Mouse (Mus musculus): ENCODE data around the gene Cyp46a1. TPM values are rescaled to one million over a fixed set of nuclear protein-coding genes. Genes with fewer than 3 reads are reported as not detected.

Gene Cyp46a1
- polyA plus RNA-seq (2012; rRNA removed): 377 and 384 TPM in 2 replicates

- peak; percentile 99 to 100 for DNase-seq (ENCODE audit: extremely low spot score in 1 of 2, low spot score in 1 of 2)
These were observed at the start of gene Cyp46a1 for GRCm38 (mm10) chr12:108333895-108334445. Gene Cyp46a1 (plus strand): TSS chr12:108334381.

DNA sequence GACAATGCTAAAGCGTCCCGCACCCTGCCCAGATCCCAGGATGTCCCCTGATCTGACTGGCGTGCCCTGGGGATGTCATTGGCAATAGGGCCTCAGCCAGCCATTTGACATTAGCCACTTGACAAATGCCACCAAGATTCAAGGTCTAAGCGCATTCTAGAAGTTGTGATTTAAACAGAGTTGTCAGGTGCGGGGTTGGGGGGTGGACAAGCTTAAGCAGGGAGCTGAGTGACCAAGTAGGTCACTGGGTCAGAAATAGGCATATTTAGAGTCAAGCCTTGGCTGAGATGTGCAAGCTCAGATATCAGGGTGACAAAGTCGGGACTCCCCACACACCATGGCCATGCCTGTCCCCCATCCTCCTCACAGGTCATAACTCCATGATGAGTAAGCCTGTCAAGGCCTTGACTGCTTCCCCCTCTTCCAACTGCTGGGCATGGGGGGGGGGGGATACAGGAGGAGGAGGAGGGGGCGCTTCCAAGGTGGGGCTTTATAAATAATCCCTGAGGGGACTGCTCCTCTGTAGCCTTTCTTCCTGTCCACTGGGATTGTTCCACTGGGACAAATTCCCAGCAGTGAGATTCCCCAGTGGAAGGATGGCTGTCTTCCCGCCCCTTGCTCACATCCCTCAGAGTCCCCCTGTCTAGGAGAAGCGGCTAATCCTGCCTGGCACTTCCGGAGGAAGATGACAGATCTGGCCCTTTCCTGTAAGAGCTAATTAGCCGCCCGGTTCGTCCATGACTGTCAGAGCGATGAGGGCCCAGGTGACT, 49.5 kb upstream of the Cyp46a1 start:
- no peak for DNase-seq (ENCODE audit: extremely low spot score in 1 of 2, low spot score in 1 of 2)

DNA sequence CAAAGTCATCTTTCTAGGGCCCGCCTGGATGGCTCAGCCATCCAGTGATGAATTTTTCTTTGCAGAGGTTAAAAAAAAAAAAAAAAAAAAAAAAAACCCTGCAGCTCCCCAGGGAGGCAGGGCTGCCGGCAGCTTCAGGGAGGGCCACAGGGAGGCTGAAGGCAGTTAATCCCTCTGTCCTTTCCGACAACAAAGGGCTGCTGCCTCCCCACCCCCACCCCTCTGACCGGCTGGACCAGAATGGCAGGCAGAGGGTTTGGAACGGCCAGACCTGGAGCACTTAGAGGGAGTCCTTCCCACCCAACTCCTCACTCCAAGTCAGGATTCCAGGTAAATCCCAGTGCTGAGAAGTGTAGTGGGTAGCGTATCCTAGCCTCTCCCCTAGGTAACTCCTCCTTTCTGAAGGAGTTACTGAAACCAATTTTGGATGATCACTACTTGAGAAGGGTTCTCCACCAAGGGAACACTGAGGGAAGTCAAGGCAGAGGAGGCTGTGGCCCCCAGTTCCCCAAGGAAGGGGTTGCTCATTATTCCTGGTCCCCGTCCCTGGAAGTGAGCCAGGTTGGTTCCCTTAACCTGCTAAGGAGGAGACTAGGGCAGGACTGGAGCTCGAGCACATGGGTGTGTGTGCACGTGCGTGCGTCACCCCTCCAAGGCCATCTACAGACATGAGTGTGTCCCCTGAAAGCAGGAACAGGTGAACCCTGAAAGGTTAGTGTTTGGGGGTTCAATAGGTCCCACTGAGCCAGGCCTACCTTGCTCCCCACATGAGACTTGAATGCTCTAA, 48.8 kb upstream of the Cyp46a1 start:
- no peak for DNase-seq (ENCODE audit: extremely low spot score in 1 of 2, low spot score in 1 of 2)

DNA sequence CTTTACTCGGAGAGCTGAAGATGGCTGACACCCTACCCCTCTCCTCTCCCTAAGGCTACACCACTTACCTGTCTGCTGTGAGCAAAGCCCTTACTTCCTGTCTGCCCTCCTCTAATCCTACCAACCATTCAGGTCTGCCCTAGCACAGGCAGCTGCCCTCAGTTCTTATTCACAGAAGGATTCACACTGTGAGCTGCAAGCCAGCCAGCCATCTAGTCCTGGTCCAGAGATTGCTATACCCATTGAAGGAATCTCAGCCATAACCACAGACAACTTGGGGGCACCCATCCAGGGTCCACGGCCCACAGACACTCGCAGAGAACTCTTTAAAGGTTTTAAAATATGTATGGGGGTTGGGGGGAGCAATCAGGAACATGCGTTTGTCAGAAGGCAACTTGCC, 47.8 kb upstream of the Cyp46a1 start:
- DNase-seq (ENCODE audit: extremely low spot score in 1 of 2, low spot score in 1 of 2): no peak

- DNase-seq (ENCODE audit: extremely low spot score in 1 of 2, low spot score in 1 of 2): no peak
These were observed 47.2 kb upstream of the Cyp46a1 start for GRCm38 (mm10) chr12:108287011-108287410.

- DNase-seq (ENCODE audit: extremely low spot score in 1 of 2, low spot score in 1 of 2): no peak
These were observed 45.9 kb upstream of the Cyp46a1 start for GRCm38 (mm10) chr12:108288127-108288880.

GRCm38 (mm10) chr12:108292419-108292818, 41.8 kb upstream of the Cyp46a1 start:
- no peak for DNase-seq (ENCODE audit: extremely low spot score in 1 of 2, low spot score in 1 of 2)

GRCm38 (mm10) chr12:108292957-108293356, 41.2 kb upstream of the Cyp46a1 start:
- peak; percentile 59 to 86 for DNase-seq (ENCODE audit: extremely low spot score in 1 of 2, low spot score in 1 of 2)

- no peak for DNase-seq (ENCODE audit: extremely low spot score in 1 of 2, low spot score in 1 of 2)
These were observed 39.6 kb upstream of the Cyp46a1 start for GRCm38 (mm10) chr12:108294620-108295019.

DNA sequence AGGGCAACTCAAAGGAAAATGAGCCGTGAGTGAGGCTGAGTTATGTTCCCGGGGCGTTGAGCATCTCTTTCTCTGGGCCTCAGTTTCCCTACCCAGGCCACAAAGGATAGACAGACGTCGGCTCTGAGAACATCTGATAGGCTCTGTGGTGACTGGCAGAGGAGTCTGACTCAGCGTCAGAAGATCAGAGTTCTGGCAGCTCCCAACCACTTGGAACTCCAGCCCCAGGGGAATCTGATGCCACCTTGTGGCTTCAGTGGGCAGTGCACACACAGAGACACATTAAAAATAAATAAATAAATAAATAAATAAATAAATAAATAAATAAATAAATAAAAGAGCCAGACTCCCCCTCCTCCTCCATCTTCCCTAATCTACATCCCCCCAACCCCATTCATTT, 37.1 kb upstream of the Cyp46a1 start:
- DNase-seq (ENCODE audit: extremely low spot score in 1 of 2, low spot score in 1 of 2): no peak

- no peak for DNase-seq (ENCODE audit: extremely low spot score in 1 of 2, low spot score in 1 of 2)
These were observed 33.2 kb upstream of the Cyp46a1 start for GRCm38 (mm10) chr12:108301006-108301405.

DNA sequence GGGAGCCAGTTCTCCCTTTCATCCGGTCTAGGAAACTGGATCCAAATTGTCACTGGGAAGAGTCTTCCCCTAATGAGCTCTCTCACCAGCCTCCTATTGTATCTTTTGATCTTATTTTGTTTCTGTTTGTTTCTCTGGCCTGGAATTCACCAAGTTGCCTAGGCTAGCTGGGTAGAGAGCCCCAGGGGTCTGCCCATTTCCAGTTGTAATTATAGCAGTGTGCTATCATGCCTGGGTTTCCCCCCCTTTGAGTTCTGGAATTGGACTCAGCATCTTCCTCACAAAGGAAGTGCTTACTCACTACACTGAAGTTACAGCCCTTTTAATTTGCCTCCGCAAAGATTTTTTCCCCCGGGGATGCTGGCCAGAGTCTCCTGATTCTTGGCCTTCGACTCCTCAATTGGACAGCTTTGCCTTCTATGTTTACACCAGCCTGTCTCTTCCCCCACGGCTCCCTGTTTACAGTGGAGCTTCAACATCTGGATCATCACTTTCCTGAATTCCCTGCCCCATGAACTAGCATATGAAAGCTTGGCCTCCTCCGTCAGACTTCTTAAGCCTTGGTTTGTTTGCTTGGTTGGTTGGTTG, 30.3 kb upstream of the Cyp46a1 start:
- DNase-seq (ENCODE audit: extremely low spot score in 1 of 2, low spot score in 1 of 2): no peak

GRCm38 (mm10) chr12:108305172-108305571, 29.0 kb upstream of the Cyp46a1 start:
- DNase-seq (ENCODE audit: extremely low spot score in 1 of 2, low spot score in 1 of 2): no peak

GRCm38 (mm10) chr12:108305812-108306794, 28.1 kb upstream of the Cyp46a1 start, which contains the start of gene Hhipl1:
Gene Hhipl1 (plus strand): TSS chr12:108306270.
- no peak for DNase-seq (ENCODE audit: extremely low spot score in 1 of 2, low spot score in 1 of 2)

GRCm38 (mm10) chr12:108307553-108307952, 26.6 kb upstream of the Cyp46a1 start:
- DNase-seq (ENCODE audit: extremely low spot score in 1 of 2, low spot score in 1 of 2): peak in 1 of 2 experiments; percentile 71

DNA sequence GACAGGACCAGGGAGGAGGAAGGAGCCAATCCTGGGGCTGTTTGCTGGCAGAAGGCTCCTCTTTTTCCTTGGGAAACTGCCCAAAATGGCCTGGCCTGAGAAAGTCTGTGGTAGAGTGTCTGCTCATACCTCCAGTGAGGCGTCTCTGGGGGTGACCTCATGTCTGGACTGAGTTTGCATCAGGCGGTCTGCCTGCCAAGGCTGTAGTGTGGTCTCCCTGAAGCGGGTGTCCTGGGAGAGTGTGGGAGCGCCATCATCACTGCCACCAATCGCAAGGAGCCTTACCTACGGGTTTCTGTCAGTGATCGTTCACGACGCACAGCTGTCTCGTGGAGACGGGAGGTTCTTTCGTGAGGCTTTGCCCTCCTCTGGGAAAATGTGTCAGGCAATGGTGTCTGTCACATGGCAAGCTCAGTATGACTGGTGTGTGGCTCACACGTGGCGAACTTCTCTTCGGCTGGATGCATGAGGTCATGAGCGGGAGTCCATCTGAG, 25.8 kb upstream of the Cyp46a1 start:
- no peak for DNase-seq (ENCODE audit: extremely low spot score in 1 of 2, low spot score in 1 of 2)

DNA sequence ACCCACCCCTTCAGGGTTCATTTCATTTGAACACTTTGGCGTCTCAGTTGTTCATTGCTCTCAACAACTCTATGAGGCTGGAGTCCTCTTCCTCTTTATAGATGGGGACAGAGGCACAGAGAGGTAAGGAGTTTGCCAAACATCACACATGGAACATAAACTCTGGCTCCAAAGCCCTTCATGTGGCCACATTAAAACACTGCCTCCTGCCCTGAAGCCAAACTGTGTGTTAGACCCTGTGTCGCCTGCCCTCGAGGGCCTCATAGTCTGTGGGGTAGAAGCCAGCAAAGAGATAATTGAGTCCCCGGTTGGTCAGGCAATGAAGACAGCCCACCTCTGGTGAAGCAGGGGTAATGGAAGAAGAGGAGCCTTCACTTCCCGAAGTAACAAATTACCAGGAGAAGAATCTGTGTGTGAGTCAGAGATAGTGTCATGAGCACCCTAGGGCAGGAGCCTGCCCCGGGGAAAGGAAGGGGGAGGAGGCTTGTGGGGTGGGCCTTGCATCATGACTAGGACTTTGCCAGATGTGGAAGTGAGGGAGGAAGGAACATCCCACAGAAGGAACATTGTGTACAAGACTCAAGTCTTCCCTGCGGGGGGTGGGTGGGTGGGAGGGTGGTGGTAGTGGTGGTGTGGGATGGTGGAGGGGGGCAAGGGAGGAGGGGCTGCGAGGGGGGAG, 24.9 kb upstream of the Cyp46a1 start:
- no peak for DNase-seq (ENCODE audit: extremely low spot score in 1 of 2, low spot score in 1 of 2)

DNA sequence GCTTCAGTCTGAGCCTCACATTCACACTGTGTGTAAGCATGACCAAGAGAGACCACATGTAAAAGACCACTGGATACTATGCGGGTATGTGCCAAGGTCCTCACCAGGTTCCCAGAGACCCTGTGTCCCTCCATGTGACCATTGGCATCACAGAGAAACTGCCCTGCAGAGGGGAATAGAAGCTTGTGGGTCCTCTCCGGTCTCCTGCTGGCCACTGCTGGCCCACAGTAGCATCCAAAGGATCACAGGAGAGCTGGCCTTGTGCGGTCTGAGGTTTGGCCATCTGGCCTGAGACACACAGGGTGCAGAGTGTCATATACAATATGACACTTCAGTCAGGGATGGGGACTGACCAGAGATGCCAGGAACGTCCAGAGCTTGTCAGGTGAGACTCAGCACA, 24.1 kb upstream of the Cyp46a1 start:
- no peak for DNase-seq (ENCODE audit: extremely low spot score in 1 of 2, low spot score in 1 of 2)
